Mouse (Mus musculus) neural tube, embryonic 11.5 days (tissue): ENCODE results near the gene Kif1a. TPM values are rescaled to one million over a fixed set of nuclear protein-coding genes. Genes with fewer than 3 reads are reported as not detected.

ENCODE experiments used
- ATAC-seq: fragments of 200-750 bp; cut with Nextera tagmentation; 2 replicates; pipeline ENCODE4 v1.8.0; 2017; ENCODE audit warnings: moderate number of reproducible peaks, mild to moderate bottlenecking, moderate TSS enrichment, moderate library complexity; ENCODE audit not compliant: insufficient read depth, low FRiP score, low TSS enrichment
- DNase-seq: peaks from one replicate; pipeline ENCODE4 v3.0.0-alpha.2; 2015; ENCODE audit warnings: low spot score
- H3K27ac ChIP-seq: fragments of 300-500 bp; sonication (generic); 2 replicates; pipeline ENCODE4 v1.5.1; 2014; ENCODE audit warnings: low read depth, mild to moderate bottlenecking, low read length
- H3K27me3 ChIP-seq: fragments of 300-500 bp; sonication (generic); 2 replicates; pipeline ENCODE4 v1.6.1; 2014; ENCODE audit warnings: mild to moderate bottlenecking, low read length, mixed read lengths; ENCODE audit not compliant: control insufficient read depth, insufficient read depth
- H3K36me3 ChIP-seq: fragments of 300-500 bp; sonication (generic); 2 replicates; pipeline ENCODE4 v1.6.1; 2014; ENCODE audit warnings: mild to moderate bottlenecking, low read length, moderate library complexity, mixed read lengths; ENCODE audit not compliant: control insufficient read depth, insufficient read depth
- H3K4me1 ChIP-seq: fragments of 300-500 bp; sonication (generic); 2 replicates; pipeline ENCODE4 v1.6.1; 2014; ENCODE audit warnings: low read length, mixed read lengths; ENCODE audit not compliant: control insufficient read depth, insufficient read depth
- H3K4me2 ChIP-seq: fragments of 300-500 bp; sonication (generic); 2 replicates; pipeline ENCODE4 v1.6.1; 2014; ENCODE audit warnings: low read depth, mild to moderate bottlenecking, moderate library complexity
- H3K4me3 ChIP-seq: fragments of 300-500 bp; sonication (generic); 2 replicates; pipeline ENCODE4 v1.5.1; 2014; ENCODE audit warnings: low read depth, low read length
- H3K9ac ChIP-seq: fragments of 300-500 bp; sonication (generic); 2 replicates; pipeline ENCODE4 v1.6.1; 2014; ENCODE audit warnings: mild to moderate bottlenecking, low read length
- H3K9me3 ChIP-seq: fragments of 300-500 bp; sonication (generic); 2 replicates; pipeline ENCODE4 v1.6.1; 2016; ENCODE audit warnings: low read length; ENCODE audit not compliant: control insufficient read depth
- WGBS: fragments of 180-500 bp; shearing (Covaris S2); extraction: QIAGEN DNeasy Blood & Tissue Kit; methylation state at CpG from one replicate; pipeline ENCODE4 v1.1.7; 2014; 5-methylcytosine and 5-hydroxymethylcytosine counted together
- polyA plus RNA-seq: library from polyadenylated mRNA; unstranded; fragments of >200 nt; fragmentation: Nextera tagmentation; extraction: Ambion mirVana; gene quantifications from 2 replicates; pipeline ENCODE4 v1.2.1, GENCODE M21; 2014

Kif1a gene
- polyA plus RNA-seq, 1 experiment from 2014 or later = 73.8 TPM

DNA sequence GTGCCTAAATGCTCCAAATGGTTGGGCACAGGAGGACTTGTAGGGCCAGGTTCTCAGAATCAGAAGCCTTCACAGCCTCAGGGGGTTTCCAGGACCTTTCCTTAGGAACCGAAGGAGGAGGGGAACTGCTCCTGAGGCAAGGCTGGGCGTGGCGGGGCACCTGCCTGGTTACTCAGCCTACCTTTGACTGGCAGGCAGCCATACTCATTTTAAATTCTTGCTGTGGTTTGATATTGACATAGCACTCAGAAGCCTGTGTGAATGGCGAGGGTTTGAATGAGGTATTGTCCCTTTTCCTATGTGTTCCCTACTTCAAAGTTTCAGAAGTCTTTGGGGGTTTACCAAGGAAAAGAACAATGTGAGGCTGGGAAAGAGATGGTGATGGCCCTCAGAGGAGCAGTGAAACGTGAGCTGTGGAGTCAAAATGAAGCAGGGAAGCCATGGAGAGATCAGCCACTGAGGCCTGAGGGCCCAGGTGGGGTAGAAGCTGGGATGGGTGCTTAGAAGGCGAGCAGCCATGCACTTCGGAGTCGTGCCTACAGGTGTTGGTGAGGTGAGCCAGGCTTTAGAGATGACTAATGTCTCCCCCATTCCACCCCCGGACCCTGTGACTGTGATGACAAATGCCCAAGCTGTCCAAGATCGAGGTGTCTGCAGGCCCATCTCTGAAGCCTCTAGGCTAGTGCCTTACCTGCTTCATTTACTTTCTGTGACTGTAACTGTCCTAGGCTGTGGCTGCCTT is 28.7 kb upstream of the Kif1a start:
- no peaks in the 10 kb centered on the region for H3K4me1 ChIP-seq
- 73% methylated on average over 10 of the region's 10 CpGs for WGBS
- DNase-seq (no peak), ATAC-seq (no peak)
- no peaks in the 10 kb centered on the region for H3K9me3 ChIP-seq
- no peak overlapping the region for H3K4me2 ChIP-seq
- H3K27me3 ChIP-seq = no peaks in the 10 kb centered on the region
- H3K9ac ChIP-seq = no peak overlapping the region
- no peaks in the 10 kb centered on the region for H3K36me3 ChIP-seq
- no peak overlapping the region for H3K4me3 ChIP-seq
- no peak overlapping the region for H3K27ac ChIP-seq

DNA sequence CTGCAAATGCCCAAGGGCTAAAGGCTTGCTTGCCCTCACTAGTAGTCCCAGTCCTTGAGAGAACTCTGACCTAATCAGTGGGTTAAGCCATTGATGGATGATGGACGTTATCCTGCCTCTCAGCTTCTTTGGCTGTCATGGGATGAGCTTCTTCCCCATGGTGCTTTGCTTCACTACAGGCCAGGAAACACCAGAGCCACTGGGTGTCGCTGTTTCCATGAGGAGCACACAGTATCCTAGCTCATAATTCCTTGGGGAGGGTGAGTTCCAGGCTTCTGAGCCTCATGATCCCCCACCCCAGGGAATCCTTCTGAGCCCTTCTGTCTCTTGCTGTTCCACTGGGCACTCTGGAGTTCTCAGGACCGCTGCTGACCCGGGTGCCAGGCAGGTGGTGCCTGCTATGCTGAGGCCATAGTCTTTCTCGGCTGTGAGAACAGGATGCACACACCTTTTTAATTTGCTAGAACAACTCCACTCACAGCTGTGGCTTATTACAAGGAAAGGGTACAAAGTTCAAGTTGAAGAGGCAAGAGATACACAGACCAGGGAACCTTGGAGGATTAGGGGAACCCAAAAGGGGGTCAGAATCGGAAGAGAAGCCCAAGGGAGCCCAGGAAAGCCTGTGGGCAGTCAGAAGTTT is 27.1 kb upstream of the Kif1a start:
- DNase-seq = peak; percentile 66
- ATAC-seq = no peak
- 35% methylated on average over 6 of the region's 6 CpGs for WGBS

GRCm38 (mm10) chr1:93128209-93128608 is 26.5 kb upstream of the Kif1a start:
- H3K27me3 ChIP-seq = no peaks in the 10 kb centered on the region
- no peak overlapping the region for H3K4me2 ChIP-seq
- WGBS = 87% methylated on average over 8 of the region's 8 CpGs
- H3K9me3 ChIP-seq = no peaks in the 10 kb centered on the region
- no peak overlapping the region for H3K27ac ChIP-seq
- no peak overlapping the region for H3K9ac ChIP-seq
- no peak for DNase-seq
- no peaks in the 10 kb centered on the region for H3K36me3 ChIP-seq
- ATAC-seq = no peak
- H3K4me1 ChIP-seq = no peaks in the 10 kb centered on the region
- H3K4me3 ChIP-seq = no peak overlapping the region

More for the DNA sequence above, 27.1 kb upstream of the Kif1a start:
- Histone ChIP-seq H3K4me2 (no peak overlapping the region), H3K9ac (no peak overlapping the region), H3K36me3 (no peaks in the 10 kb centered on the region), H3K9me3 (no peaks in the 10 kb centered on the region), H3K27me3 (no peaks in the 10 kb centered on the region), H3K4me3 (no peak overlapping the region), H3K27ac (no peak overlapping the region), H3K4me1 (no peaks in the 10 kb centered on the region)

DNA sequence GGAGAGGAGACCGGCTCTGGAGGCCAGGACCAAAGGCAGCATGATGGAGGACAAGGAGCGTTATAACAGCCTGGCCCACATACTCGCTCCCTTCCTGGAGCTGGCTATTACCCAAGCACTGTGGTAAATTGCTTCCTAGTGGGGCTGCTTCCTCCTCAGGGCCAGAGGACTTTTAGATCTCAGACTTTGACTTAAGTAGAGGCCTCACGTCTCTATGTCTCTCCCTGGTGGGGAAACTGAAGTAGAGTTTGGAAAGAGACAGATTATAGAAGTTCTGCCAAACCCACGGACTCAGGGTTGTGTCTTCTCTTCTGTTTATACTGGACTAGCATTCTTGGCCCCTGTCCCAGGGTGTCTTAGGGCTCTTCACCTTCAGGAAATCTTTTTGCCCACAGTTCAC is 23.5 kb upstream of the Kif1a start:
- DNase-seq = no peak
- H3K4me2 ChIP-seq = no peak overlapping the region
- 72% methylated on average over 5 of the region's 5 CpGs for WGBS
- no peak overlapping the region for H3K9ac ChIP-seq
- no peaks in the 10 kb centered on the region for H3K36me3 ChIP-seq
- no peak for ATAC-seq
- H3K27me3 ChIP-seq = no peaks in the 10 kb centered on the region
- no peak overlapping the region for H3K4me3 ChIP-seq
- H3K4me1 ChIP-seq = no peaks in the 10 kb centered on the region
- no peaks in the 10 kb centered on the region for H3K9me3 ChIP-seq
- H3K27ac ChIP-seq = no peak overlapping the region

- H3K9me3 ChIP-seq = no peaks in the 10 kb centered on the region
- no peak overlapping the region for H3K4me2 ChIP-seq
- H3K36me3 ChIP-seq = no peaks in the 10 kb centered on the region
- no peak overlapping the region for H3K4me3 ChIP-seq
- WGBS = 78% methylated on average over 8 of the region's 8 CpGs
- H3K27ac ChIP-seq = no peak overlapping the region
- no peaks in the 10 kb centered on the region for H3K4me1 ChIP-seq
- H3K27me3 ChIP-seq = no peaks in the 10 kb centered on the region
- no peak overlapping the region for H3K9ac ChIP-seq
- ATAC-seq = no peak
- no peak for DNase-seq
These were observed 22.3 kb upstream of the Kif1a start for GRCm38 (mm10) chr1:93124066-93124465.

GRCm38 (mm10) chr1:93123179-93123854 is 21.6 kb upstream of the Kif1a start:
- H3K9me3 ChIP-seq = no peaks in the 10 kb centered on the region
- no peak overlapping the region for H3K9ac ChIP-seq
- no peak overlapping the region for H3K4me2 ChIP-seq
- H3K4me3 ChIP-seq = no peak overlapping the region
- H3K4me1 ChIP-seq = no peaks in the 10 kb centered on the region
- 79% methylated on average over 11 of the region's 11 CpGs for WGBS
- ATAC-seq (no peak), DNase-seq (no peak)
- H3K27me3 ChIP-seq = no peaks in the 10 kb centered on the region
- H3K27ac ChIP-seq = no peak overlapping the region
- H3K36me3 ChIP-seq = no peaks in the 10 kb centered on the region

- Histone ChIP-seq H3K27me3 (no peaks in the 10 kb centered on the region), H3K36me3 (no peaks in the 10 kb centered on the region), H3K4me1 (0 out of 2 replicates have a peak, but pooled peaks cover 5% of the 10 kb centered on the region), H3K9ac (no peak overlapping the region), H3K27ac (no peak overlapping the region), H3K4me3 (no peak overlapping the region), H3K9me3 (no peaks in the 10 kb centered on the region), H3K4me2 (no peak overlapping the region)
- WGBS = 48% methylated on average over 4 of the region's 4 CpGs
- DNase-seq (no peak), ATAC-seq (no peak)
These were observed 17.1 kb upstream of the Kif1a start for GRCm38 (mm10) chr1:93118816-93119215.

DNA sequence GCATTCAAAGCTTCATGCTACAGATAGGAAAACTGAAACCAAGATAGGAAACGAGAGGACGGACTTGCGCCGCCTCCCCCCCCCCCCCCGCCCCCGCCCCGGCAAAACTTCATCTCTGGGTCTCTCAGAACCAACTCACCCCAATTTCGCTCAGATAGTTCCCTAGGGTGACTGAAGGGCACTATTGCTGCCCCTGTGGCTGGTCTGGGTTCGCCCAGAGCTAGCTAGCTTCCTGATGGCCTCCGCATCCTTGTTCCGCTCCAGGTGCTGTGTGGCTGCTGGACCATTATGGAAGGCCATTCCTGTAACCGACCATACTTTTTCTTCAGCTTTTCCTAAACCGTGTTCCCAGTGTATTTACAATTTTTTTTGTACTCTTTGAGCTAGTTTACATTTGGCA is 13.7 kb upstream of the Kif1a start:
- Histone ChIP-seq H3K4me3 (peak overlapping the region; percentile 36), H3K27me3 (no peaks in the 10 kb centered on the region), H3K9ac (peak overlapping the region; percentile 37), H3K9me3 (no peaks in the 10 kb centered on the region), H3K27ac (no peak overlapping the region), H3K36me3 (no peaks in the 10 kb centered on the region), H3K4me2 (peak overlapping the region; percentile 55), H3K4me1 (0 out of 2 replicates have a peak, but pooled peaks cover 5% of the 10 kb centered on the region)
- no peak for DNase-seq
- peak; percentile 80 for ATAC-seq
- WGBS = 24% methylated on average over 12 of the region's 13 CpGs
